Mouse (Mus musculus) liver, embryonic 14.5 days (tissue): ENCODE data around the gene Pitx2. TPM values are rescaled to one million over a fixed set of nuclear protein-coding genes. Genes with fewer than 3 reads are reported as not detected.

ENCODE experiments used
- ATAC-seq: fragments of 200-750 bp; cut with Nextera tagmentation; 2 replicates; pipeline ENCODE4 v1.8.0; 2017; ENCODE audit warnings: moderate number of reproducible peaks, mild to moderate bottlenecking, moderate library complexity; ENCODE audit not compliant: insufficient read depth
- DNase-seq, 3 experiments: peaks; one replicate each; pipeline ENCODE4 v3.0.0-alpha.2; 2012 to 2013; ENCODE audit warnings: low read depth in 3 of 3, low spot score in 3 of 3
- H3K27ac ChIP-seq: fragments of 300-500 bp; sonication (generic); 2 replicates; pipeline ENCODE4 v1.5.1; 2014; ENCODE audit warnings: moderate library complexity, mild to moderate bottlenecking, control low read depth, inconsistent platforms
- H3K27me3 ChIP-seq: fragments of 300-500 bp; sonication (generic); 2 replicates; pipeline ENCODE4 v1.6.1; 2014; ENCODE audit warnings: mild to moderate bottlenecking, low read length, moderate library complexity; ENCODE audit not compliant: control insufficient read depth, insufficient read depth
- H3K36me3 ChIP-seq: fragments of 300-500 bp; sonication (generic); replicated peaks from 2 replicates; pipeline ENCODE4 v1.6.1; 2014; ENCODE audit warnings: low read depth; ENCODE audit not compliant: control insufficient read depth, insufficient read depth
- H3K4me1 ChIP-seq, 2 experiments: fragments of 200-500 bp in 1 of 2; fragments of 300-500 bp in 1 of 2; sonication (generic) in 1 of 2; replicated peaks; 2 replicates each; pipeline ENCODE4 v1.6.1; 2012 to 2014; ENCODE audit warnings: antibody characterized with exemption in 1 of 2, inconsistent platforms in 1 of 2, low read length in 1 of 2; ENCODE audit not compliant: control insufficient read depth in 2 of 2, insufficient read depth in 2 of 2
- H3K4me2 ChIP-seq: fragments of 300-500 bp; sonication (generic); 2 replicates; pipeline ENCODE4 v1.6.1; 2014; ENCODE audit warnings: low read depth, mild to moderate bottlenecking, control low read depth, moderate library complexity
- H3K4me3 ChIP-seq, 2 experiments: fragments of 200-500 bp in 1 of 2; fragments of 300-500 bp in 1 of 2; sonication (generic) in 1 of 2; 2 replicates each; pipeline ENCODE4 v1.5.1; 2012 to 2014; ENCODE audit warnings: low read depth in 2 of 2, low read length in 2 of 2, mild to moderate bottlenecking in 2 of 2, control low read depth in 1 of 2, inconsistent platforms in 1 of 2, moderate library complexity in 1 of 2; ENCODE audit not compliant: insufficient read depth in 1 of 2
- H3K9ac ChIP-seq: fragments of 300-500 bp; sonication (generic); replicated peaks from 2 replicates; pipeline ENCODE4 v1.6.1; 2014; ENCODE audit warnings: mild to moderate bottlenecking, control low read depth, moderate library complexity
- H3K9me3 ChIP-seq: fragments of 300-500 bp; sonication (generic); 2 replicates; pipeline ENCODE4 v1.6.1; 2016; ENCODE audit warnings: low read length, mixed read lengths; ENCODE audit not compliant: control insufficient read depth
- CTCF ChIP-seq: IDR thresholded peaks from 2 replicates; pipeline ENCODE4 v1.5.1; 2016; ENCODE audit warnings: antibody characterized with exemption, low read depth, control low read depth
- EP300 ChIP-seq: IDR thresholded peaks from 2 replicates; pipeline ENCODE4 v1.6.1; 2016; ENCODE audit warnings: antibody characterized with exemption, low read depth
- WGBS: fragments of 180-500 bp; shearing (Covaris S2); extraction: QIAGEN DNeasy Blood & Tissue Kit; methylation state at CpG from one replicate; pipeline ENCODE4 v1.1.7; 2014; ENCODE audit not compliant: insufficient replicate concordance; 5-methylcytosine and 5-hydroxymethylcytosine counted together
- polyA plus RNA-seq, 2 experiments: library from polyadenylated mRNA; depleted of rRNA in 1 of 2; stranded (reverse) in 1 of 2; unstranded in 1 of 2; fragments of >200 nt; fragmentation: Nextera tagmentation in 1 of 2; extraction: Ambion mirVana in 1 of 2; gene quantifications; 2 replicates each; pipeline versions ENCODE4 v1.2.1 to v1.2.3; 2012 to 2014

Pitx2 gene
- polyA plus RNA-seq, 2 experiments = 0.36 to 0.71 TPM

DNA sequence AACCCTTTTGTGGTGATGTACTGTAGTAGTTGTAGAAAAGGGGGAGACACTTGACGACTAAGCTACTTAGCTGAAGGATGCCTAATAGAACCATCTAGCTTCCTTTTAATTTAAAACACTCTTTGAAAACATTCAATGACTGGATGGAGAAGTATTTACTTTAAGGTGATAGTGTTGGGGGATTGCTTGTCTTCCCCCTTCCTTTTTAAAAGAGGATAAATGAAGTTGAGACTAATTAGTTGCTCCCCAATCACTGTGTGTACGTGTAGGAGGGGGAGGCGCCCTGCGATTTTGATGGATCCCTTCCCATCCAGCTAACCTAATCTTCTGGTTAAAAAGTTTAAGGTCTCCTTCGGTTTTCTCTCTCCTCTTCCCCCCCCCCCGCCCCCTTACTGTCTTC is 23.7 kb downstream of the Pitx2 start:
- no peak overlapping the region for H3K9ac ChIP-seq
- TF ChIP-seq CTCF = no peak
- TF ChIP-seq EP300 = no peak
- 1% methylated on average over 5 of the region's 6 CpGs for WGBS
- H3K27me3 ChIP-seq = peaks cover 89% of the 10 kb centered on the region
- ATAC-seq (no peak), DNase-seq (no peak)
- H3K27ac ChIP-seq = no peak overlapping the region
- no peaks in the 10 kb centered on the region for H3K36me3 ChIP-seq
- H3K4me1 ChIP-seq = no peaks in the 10 kb centered on the region
- no peaks in the 10 kb centered on the region for H3K9me3 ChIP-seq
- no peak overlapping the region for H3K4me2 ChIP-seq
- H3K4me3 ChIP-seq = no peak overlapping the region

GRCm38 (mm10) chr3:129223964-129224805 is 24.5 kb downstream of the Pitx2 start:
- H3K27ac ChIP-seq = no peak overlapping the region
- peaks cover 82% of the 10 kb centered on the region for H3K27me3 ChIP-seq
- TF ChIP-seq CTCF = no peak
- TF ChIP-seq EP300 = no peak
- no peak overlapping the region for H3K4me3 ChIP-seq
- H3K4me1 ChIP-seq = no peaks in the 10 kb centered on the region
- ATAC-seq = no peak
- H3K9me3 ChIP-seq = no peaks in the 10 kb centered on the region
- WGBS = 2% methylated on average over 26 of the region's 26 CpGs
- no peak overlapping the region for H3K4me2 ChIP-seq
- no peak for DNase-seq
- no peaks in the 10 kb centered on the region for H3K36me3 ChIP-seq
- H3K9ac ChIP-seq = no peak overlapping the region

DNA sequence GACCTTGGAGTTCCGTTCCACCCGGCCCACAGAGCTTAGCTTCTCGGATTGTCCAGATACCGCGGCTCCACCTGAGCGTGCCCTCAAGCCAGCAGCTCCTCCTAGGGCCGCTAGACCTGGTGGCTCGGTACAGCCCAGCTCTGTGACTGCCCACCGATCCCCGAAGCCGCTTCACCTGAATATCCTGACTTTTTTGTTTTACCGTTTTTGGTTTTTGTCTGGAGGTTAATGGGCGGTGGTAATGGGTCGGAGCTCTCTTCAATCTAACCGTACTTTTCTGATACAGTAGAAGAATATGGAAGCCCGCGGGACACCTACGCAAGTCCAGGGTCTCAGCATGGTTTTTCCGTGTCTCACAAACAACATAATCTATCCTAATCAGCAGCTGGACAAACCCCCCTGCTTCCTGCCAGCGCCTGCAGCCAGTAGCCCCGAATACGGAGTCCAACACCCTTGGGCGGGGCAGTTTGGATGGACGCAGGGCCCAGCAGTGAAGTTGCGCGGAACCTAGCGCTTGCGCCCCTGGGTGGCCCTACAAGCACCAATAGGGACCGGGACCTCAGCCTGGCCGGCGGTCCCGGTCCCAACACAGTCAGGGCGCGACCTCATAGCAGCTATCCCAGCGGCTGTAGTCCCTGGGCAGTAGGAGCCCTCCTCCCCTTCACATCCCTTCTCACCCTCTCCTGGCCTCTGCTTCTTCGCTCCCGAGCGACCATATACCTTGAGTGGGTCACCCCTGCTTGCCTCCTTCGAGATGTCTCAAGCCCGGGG is 25.3 kb downstream of the Pitx2 start:
- peaks cover 74% of the 10 kb centered on the region for H3K27me3 ChIP-seq
- 1% methylated on average over 39 of the region's 40 CpGs for WGBS
- TF ChIP-seq EP300 = no peak
- TF ChIP-seq CTCF = no peak

GRCm38 (mm10) chr3:129225577-129226289 is 26.1 kb downstream of the Pitx2 start:
- H3K4me3 ChIP-seq = no peak overlapping the region
- peaks cover 68% of the 10 kb centered on the region for H3K27me3 ChIP-seq
- 5% methylated on average over 13 of the region's 13 CpGs for WGBS
- no peak overlapping the region for H3K9ac ChIP-seq
- no peaks in the 10 kb centered on the region for H3K9me3 ChIP-seq
- TF ChIP-seq EP300 (no peak), CTCF (no peak)
- no peak overlapping the region for H3K4me2 ChIP-seq
- no peak for DNase-seq
- no peaks in the 10 kb centered on the region for H3K4me1 ChIP-seq
- H3K36me3 ChIP-seq = no peaks in the 10 kb centered on the region
- ATAC-seq = no peak
- no peak overlapping the region for H3K27ac ChIP-seq

More for the DNA sequence above, 25.3 kb downstream of the Pitx2 start:
- Histone ChIP-seq H3K9ac (no peak overlapping the region), H3K27ac (no peak overlapping the region), H3K4me2 (no peak overlapping the region), H3K36me3 (no peaks in the 10 kb centered on the region), H3K9me3 (no peaks in the 10 kb centered on the region), H3K4me1 (no peaks in the 10 kb centered on the region), H3K4me3 (no peak overlapping the region)
- no peak for DNase-seq
- no peak for ATAC-seq
